Mouse (Mus musculus) kidney, adult 2 months (tissue): ENCODE measurements around the gene Rheb.

Experiments
- CTCF ChIP-seq: fragments of 200-500 bp; conservative IDR thresholded peaks from 2 replicates; pipeline ENCODE4 v1.5.1; 2011; ENCODE audit warnings: low read depth, mild to moderate bottlenecking, control low read depth, low read length, moderate library complexity, mixed read lengths; ENCODE audit not compliant: insufficient read depth, insufficient read length
- POLR2A ChIP-seq: fragments of 200-500 bp; IDR thresholded peaks from one replicate; pipeline ENCODE4 v1.6.1; 2011; ENCODE audit warnings: low read depth, low read length, control low read depth

GRCm38 (mm10) chr5:24820627-24821026 lies 21.8 kb downstream of the Rheb start:
- TF ChIP-seq CTCF (no peak), POLR2A (no peak)
